Mouse (Mus musculus) embryonic fibroblast, embryonic 13.5 days (primary cell): ENCODE results near the gene Tex26. TPM values are rescaled to one million over a fixed set of nuclear protein-coding genes. Genes with fewer than 3 reads are reported as not detected.

Experiments used
- H3K27ac ChIP-seq: 2 replicates; pipeline ENCODE4 v1.5.1; 2012; ENCODE audit warnings: low read length, control low read depth, inconsistent platforms; ENCODE audit not compliant: insufficient read depth
- H3K4me1 ChIP-seq: 2 replicates; pipeline ENCODE4 v1.6.1; 2011; ENCODE audit warnings: low read length; ENCODE audit not compliant: control insufficient read depth, insufficient read depth
- H3K4me3 ChIP-seq: 2 replicates; pipeline ENCODE4 v1.5.1; 2011; ENCODE audit warnings: mild to moderate bottlenecking, control low read depth, low read length; ENCODE audit not compliant: insufficient read depth
- CTCF ChIP-seq: IDR thresholded peaks from 2 replicates; pipeline ENCODE4 v1.5.1; 2011; ENCODE audit warnings: mild to moderate bottlenecking, control low read depth, low read length, moderate library complexity, borderline replicate concordance; ENCODE audit not compliant: insufficient read depth
- POLR2A ChIP-seq: IDR thresholded peaks from 2 replicates; pipeline ENCODE4 v1.6.1; 2011; ENCODE audit warnings: low read depth, mild to moderate bottlenecking, control low read depth, low read length, moderate library complexity
- polyA plus RNA-seq: library from polyadenylated mRNA; stranded (reverse); fragments of >200 nt; gene quantifications from 2 replicates; pipeline ENCODE4 v1.2.4, GENCODE M21; 2011; ENCODE audit warnings: low read depth; ENCODE audit not compliant: missing spikeins, insufficient read length

Gene Tex26
- polyA plus RNA-seq, result 1.6 TPM in 1 of 2 replicates, not detected in the other

- TF ChIP-seq CTCF (no peak), POLR2A (peak; percentile 23; the same call in 1 of the 2 replicates)
- H3K4me3 ChIP-seq, result peak within 1 kb of the TSS; percentile 35
- H3K27ac ChIP-seq, result peak within 1 kb of the TSS; percentile 68
- peaks cover 10% of the 10 kb centered on the region for H3K4me1 ChIP-seq
Observed at GRCm38 (mm10) chr5:149439531-149440179, at the start of gene Tex26. Gene Tex26, plus strand, starts transcription at chr5:149439660.

GRCm38 (mm10) chr5:149391574-149392375 is 47.7 kb upstream of the Tex26 start:
- TF ChIP-seq CTCF, result no peak
- TF ChIP-seq POLR2A, result 0 out of 2 replicates have a peak, but pooled peaks have one; percentile 19
- H3K27ac ChIP-seq, result peak overlapping the region; percentile 95
- no peak overlapping the region for H3K4me3 ChIP-seq
- H3K4me1 ChIP-seq, result peaks cover 18% of the 10 kb centered on the region

- Histone ChIP-seq H3K27ac (peak overlapping the region; percentile 95), H3K4me3 (no peak overlapping the region), H3K4me1 (peaks cover 18% of the 10 kb centered on the region)
- no peak for TF ChIP-seq CTCF
- no peak for TF ChIP-seq POLR2A
Observed at GRCm38 (mm10) chr5:149392420-149392988, 47.0 kb upstream of the Tex26 start.

DNA sequence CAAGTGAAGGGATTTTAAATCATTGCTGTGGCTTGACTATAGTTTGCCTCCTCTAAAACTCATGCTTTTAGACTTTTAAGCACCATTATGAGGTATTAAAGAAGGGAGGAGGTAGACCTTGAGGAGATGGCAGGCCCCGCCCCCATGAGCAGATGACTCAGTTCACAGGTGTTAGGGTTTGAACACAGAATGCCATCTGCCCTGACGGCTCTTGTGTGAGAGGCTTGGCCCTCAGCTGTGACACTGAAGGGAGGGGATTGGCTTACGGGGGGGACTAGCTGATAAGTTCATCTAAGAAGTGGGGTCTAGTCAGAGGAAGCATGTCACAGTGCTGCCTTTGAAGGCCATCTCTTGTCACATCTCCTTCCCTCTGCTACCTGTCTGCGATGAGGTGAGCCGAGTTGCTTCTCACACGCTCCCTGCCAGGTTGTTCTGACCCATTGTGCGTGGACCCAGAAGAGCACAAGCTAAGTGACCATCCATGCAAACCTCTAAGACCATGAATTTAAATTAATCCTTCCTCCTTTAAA is 37.9 kb upstream of the Tex26 start:
- Histone ChIP-seq H3K27ac (no peak overlapping the region), H3K4me1 (peaks cover 4% of the 10 kb centered on the region), H3K4me3 (no peak overlapping the region)
- no peak for TF ChIP-seq CTCF
- TF ChIP-seq POLR2A, result no peak

GRCm38 (mm10) chr5:149402029-149402428 is 37.4 kb upstream of the Tex26 start:
- Histone ChIP-seq H3K27ac (no peak overlapping the region), H3K4me3 (no peak overlapping the region), H3K4me1 (peaks cover 5% of the 10 kb centered on the region)
- TF ChIP-seq POLR2A (no peak), CTCF (no peak)

- Histone ChIP-seq H3K27ac (no peak overlapping the region), H3K4me1 (peaks cover 5% of the 10 kb centered on the region), H3K4me3 (no peak overlapping the region)
- TF ChIP-seq POLR2A (no peak), CTCF (no peak)
Observed at GRCm38 (mm10) chr5:149403386-149403785, 36.1 kb upstream of the Tex26 start.

- Histone ChIP-seq H3K4me1 (peaks cover 4% of the 10 kb centered on the region), H3K27ac (no peak overlapping the region), H3K4me3 (no peak overlapping the region)
- TF ChIP-seq CTCF, result no peak
- TF ChIP-seq POLR2A, result no peak
Observed at GRCm38 (mm10) chr5:149404710-149405109, 34.8 kb upstream of the Tex26 start.

DNA sequence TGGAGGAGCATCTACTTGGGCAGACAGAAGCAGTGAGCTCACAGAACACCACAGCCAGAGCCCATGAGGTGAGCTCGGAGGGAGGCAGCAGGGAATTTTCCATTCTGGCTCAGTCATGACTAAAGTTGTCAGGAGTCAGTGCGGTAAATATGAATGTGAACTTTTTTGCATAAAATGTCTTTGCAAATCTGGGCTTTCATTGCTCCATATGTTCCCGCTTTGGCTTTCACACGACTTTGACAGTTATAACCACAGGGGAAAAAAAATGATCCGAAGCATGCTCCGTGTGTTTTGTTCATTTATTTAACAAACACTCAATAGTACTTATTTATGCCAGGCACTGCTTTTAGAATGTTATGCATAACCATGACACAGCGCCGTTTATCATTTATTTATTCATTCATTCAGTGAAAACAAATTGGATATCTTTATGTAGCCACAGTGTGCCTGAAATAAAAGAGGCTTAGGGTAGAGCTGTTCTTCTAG is 32.6 kb upstream of the Tex26 start:
- no peak for TF ChIP-seq POLR2A
- Histone ChIP-seq H3K4me1 (peaks cover 9% of the 10 kb centered on the region), H3K27ac (peak overlapping the region; percentile 45), H3K4me3 (no peak overlapping the region)

- no peak overlapping the region for H3K27ac ChIP-seq
- peaks cover 9% of the 10 kb centered on the region for H3K4me1 ChIP-seq
- no peak overlapping the region for H3K4me3 ChIP-seq
- TF ChIP-seq POLR2A (no peak), CTCF (no peak)
Observed at GRCm38 (mm10) chr5:149409502-149409901, 30.0 kb upstream of the Tex26 start.
